Mouse (Mus musculus) thymus, postnatal 14 days (tissue): ENCODE data around the gene Olfr533.
"Not testable (repeated sequence)": the region's sequence is repeated elsewhere in the genome, so short reads cannot be mapped to it uniquely, and the experiment has no call there.

ENCODE experiments used
- DNase-seq: peaks from one replicate; pipeline ENCODE4 v3.0.0; 2021

The Olfr533 gene

DNA sequence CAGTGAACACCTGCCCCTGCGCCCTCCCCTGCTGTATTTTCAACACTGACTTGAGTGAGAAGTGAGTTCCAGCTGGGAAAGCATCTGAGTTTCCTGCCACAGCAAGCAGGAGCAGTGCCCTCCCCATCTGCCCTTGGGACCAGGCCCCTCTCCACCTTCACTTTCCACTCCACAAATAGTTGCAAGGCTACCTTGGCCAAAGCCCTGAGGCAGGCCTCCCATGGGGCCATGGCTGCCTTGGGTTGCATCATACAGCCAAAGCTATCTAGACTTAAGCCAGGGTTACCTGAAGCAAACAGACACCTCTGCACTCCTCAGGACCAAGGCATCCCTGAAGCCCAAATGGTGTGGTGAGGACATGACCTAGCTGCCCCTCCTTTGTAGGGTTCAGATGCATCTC lies at the start of gene Olfr533:
TSS of gene Olfr533 (plus strand) at position 301 of the 400 bp plus-strand sequence.
- DNase-seq, result not testable (repeated sequence)

DNA sequence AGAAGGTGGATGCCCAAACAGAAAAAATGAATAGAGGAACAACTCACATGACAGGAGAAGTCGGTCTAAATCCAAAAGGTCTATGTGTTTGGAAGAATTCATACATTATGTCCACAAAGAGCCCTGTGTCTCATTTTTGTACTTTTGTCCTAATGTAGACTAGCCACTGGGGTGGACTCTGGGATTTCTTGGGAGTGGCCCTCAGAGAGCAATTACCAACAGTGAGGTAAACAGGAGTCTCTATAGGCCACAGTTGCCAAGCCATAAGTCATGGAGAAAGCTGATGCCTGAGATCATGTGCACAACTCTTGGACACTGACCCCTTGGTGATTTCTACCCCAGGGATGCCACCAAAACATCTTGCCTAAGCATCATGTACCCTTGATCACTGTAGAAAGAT lies 41.6 kb upstream of the Olfr533 start, which contains the start of gene Olfr532:
TSS of gene Olfr532 (minus strand) at position 101 of the 400 bp plus-strand sequence.
- no peak for DNase-seq

DNA sequence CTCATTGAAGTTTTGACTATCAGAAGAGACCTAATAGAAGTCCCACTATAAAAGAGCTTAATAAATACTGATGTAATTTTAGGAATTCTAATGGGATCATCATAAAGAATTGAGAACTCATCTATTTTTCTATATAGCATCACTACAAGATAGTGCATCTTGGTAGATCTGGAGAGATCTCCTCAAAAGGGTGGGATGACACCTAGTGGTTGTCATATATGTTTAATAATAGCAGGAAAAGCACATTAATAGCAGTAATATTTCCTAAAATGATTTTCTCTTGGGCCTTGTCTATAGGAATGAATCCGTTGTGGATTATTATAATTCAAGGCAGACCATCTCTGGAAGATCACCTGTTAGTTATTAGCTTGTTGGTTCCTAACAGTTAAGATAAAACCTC lies 20.0 kb upstream of the Olfr533 start:
- no peak for DNase-seq

DNA sequence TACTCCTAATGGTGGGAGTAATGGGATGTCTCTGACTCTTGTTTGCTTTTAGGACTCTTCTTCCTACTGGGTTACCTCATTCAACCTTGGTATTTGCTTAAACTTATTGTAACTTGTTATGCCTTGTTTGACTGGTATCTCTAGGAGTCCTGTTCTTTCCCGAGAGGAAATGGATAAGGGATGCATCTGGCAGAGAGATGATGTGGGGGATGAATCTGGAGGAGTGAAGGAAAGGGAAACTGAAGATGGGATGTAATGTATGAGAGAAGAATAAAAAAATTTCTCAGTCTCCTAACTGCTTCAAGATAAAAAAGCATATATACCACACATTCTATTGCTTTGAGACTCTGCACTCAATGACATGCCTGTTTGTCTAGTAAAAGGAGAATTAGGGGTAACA lies 14.7 kb downstream of the Olfr533 start:
- no peak for DNase-seq

DNA sequence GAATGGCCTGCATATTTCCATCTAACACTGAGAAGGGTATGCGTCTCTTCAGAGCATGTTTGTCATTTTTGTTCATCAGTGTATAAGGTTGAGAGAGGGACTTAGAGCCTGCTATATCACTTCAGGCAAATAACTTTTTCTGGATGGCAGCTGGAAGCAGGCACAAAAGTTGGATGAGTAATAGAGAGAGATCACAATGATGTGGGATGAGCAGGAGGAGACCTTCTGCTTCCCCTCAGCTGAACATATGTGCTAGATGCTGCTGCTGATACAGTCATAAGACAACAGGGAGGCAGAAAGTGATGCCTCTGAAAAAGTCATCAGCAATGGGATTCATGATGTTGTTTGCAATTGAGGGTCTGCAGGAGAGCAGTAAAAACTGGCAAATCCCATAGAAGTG lies 15.6 kb downstream of the Olfr533 start:
- no peak for DNase-seq

DNA sequence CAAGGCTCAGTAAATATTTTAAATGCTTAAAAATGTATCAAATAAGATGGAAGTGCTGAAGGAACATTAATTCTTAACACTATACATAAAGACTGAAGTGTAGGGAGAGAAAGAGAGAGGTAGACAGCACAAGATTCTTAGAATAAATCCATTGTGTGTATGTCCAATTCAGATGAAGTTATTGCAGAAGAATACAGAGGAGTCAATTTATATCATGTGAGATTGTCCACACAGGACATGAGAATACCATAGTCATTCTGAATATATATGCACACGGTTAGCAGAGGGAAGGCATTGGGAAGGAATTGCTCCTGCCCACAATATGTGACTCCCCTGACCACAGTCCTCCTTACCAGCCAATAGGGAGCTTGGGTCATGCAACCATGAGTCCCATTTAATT lies 20.7 kb downstream of the Olfr533 start, which contains the start of gene Olfr535:
TSS of gene Olfr535 (plus strand) at position 301 of the 400 bp plus-strand sequence.
- DNase-seq, result no peak

DNA sequence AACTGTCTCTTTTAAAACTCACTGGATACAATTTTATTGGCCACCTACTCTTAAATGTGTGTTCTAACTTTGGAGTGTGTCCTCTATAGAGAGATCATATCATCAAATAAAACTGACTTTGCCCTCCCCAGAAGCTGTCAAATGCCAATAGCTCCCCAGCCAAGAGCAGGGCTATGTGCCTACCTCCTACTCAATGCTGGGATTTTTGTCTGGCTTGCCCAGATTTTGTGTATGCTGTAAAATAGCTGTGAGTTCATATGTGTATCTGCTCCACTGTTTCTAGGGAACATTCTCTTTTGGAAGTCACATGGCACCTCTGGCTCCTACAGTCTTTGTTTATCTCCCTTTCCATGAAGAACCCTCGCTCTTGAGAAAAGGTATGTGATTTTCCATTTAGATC lies 25.8 kb downstream of the Olfr533 start:
- DNase-seq, result no peak

DNA sequence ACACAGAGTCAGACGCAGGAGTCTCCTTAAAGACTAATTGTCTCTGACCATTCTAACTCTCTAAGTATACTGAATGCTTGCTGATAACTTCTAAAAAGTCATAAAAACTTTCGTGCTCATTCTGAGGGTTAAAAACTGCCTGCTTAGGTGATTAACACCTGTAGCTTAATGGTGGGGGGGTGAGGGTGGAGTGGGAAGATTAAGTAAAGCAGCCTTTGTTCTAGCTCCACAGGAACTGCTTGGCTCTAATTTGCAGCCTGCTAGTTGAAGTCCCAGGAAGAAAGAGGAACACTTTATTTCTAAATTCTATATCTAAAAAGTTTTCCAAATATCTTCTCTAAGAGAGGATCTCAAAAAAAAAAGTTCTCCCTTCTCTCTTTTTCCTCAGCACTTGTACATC lies 31.1 kb downstream of the Olfr533 start:
- DNase-seq, result no peak

DNA sequence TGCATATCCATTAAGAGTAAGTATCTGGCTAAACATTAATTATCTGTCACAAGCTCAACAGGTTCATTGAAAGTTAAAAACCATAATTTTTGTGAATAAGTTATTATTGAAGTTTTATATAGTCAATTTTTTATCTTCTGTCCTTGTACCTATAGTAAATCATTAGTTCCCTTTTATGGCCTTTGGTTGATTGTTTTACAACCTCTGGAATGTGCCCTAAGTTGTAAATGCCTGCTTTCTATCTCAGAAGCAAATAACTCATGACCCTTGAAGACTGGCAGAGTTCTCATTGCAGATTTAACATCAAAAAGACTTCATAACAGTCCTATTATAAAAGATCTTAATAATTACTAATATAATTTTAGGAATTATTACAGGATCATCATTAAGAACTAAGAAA lies 31.5 kb downstream of the Olfr533 start:
- no peak for DNase-seq

DNA sequence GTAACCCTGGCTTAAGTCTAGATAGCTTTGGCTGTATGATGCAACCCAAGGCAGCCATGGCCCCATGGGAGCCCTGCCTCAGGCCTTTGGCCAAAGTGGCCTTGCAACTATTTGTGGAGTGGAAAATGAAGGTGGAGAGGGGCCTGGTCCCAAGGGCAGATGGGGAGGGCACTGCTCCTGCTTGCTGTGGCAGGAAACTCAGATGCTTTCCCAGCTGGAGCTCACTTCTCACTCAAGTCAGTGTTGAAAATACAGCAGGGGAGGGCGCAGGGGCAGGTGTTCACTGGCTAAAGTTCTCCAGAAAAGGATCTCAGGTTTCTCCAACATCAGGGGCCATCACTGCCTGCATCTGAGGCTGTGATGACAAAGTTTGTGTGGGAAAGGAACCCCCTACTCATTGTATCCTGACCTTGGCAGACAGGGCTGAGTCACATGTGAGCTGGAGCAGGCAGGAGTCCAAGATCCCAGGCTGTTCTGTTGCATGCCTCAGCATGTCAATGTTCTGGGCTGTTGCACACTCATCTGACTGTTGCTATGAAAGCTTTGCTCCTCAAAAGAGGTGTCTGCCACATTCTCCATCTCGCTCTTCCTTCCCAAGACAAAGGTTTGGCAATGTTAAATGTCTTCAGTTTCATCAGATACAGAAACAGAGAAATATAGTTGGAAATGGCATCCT lies 44.3 kb downstream of the Olfr533 start, which contains the start of gene Olfr536:
TSS of gene Olfr536 (minus strand) at position 51 of the 676 bp plus-strand sequence.
- not testable (repeated sequence) for DNase-seq
